Mouse (Mus musculus): ENCODE data around the gene Tapt1. TPM values are rescaled to one million over a fixed set of nuclear protein-coding genes. Genes with fewer than 3 reads are reported as not detected.

The Tapt1 gene
- polyA plus RNA-seq, 1 experiment: 18.2 TPM

- TF ChIP-seq POLR2A (IDR thresholded peaks at IDR 0.05; ENCODE audit: insufficient read length, low read depth) (no peak), MYOD1 (IDR thresholded peaks at IDR 0.05; ENCODE audit: control insufficient read depth in 1 of 3, insufficient read length in 2 of 3, low read depth in 2 of 3) (no peak), REST (IDR thresholded peaks at IDR 0.05; ENCODE audit: insufficient read depth, insufficient read length) (no peak), TCF12 (IDR thresholded peaks at IDR 0.05; ENCODE audit: insufficient read depth, poor library complexity, severe bottlenecking) (no peak), MYOG (IDR thresholded peaks at IDR 0.05; ENCODE audit: control insufficient read depth in 1 of 3, insufficient read depth in 1 of 3, insufficient read length in 2 of 3, low read depth in 2 of 3) (no peak), CEBPB (IDR thresholded peaks at IDR 0.05; ENCODE audit: insufficient read depth, poor library complexity, severe bottlenecking) (no peak), USF1 (IDR thresholded peaks at IDR 0.05; ENCODE audit: low read depth) (no peak), E2F4 (IDR thresholded peaks at IDR 0.05; ENCODE audit: insufficient read depth) (no peak), SRF (IDR thresholded peaks at IDR 0.05; ENCODE audit: control insufficient read depth, insufficient read length, low read depth) (no peak), MAX (IDR thresholded peaks at IDR 0.05; ENCODE audit: low read depth) (no peak)
- no peak overlapping the region for H3K4me2 ChIP-seq (ENCODE audit: low read depth)
- H3K27me3 ChIP-seq (ENCODE audit: control insufficient read depth, insufficient read depth, insufficient read length): no peaks in the 10 kb centered on the region
- H3K4me3 ChIP-seq: no peak overlapping the region
- H3K79me2 ChIP-seq (ENCODE audit: control insufficient read depth, insufficient read depth): peaks cover 36% of the 10 kb centered on the region
- H3ac ChIP-seq (ENCODE audit: control insufficient read depth, insufficient read length): no peak overlapping the region
- H3K36me3 ChIP-seq (ENCODE audit: control insufficient read depth, insufficient read depth): peaks cover 6% of the 10 kb centered on the region
These were observed 9.3 kb downstream of the Tapt1 start for GRCm38 (mm10) chr5:44217041-44217684.

- H3K79me2 ChIP-seq (ENCODE audit: control insufficient read depth, insufficient read depth): peaks cover 16% of the 10 kb centered on the region
- H3K4me3 ChIP-seq: no peak overlapping the region
These were observed 11.3 kb downstream of the Tapt1 start for GRCm38 (mm10) chr5:44215118-44215517.

GRCm38 (mm10) chr5:44214025-44214424 is 12.4 kb downstream of the Tapt1 start:
- Histone ChIP-seq H3K36me3 (ENCODE audit: control insufficient read depth, insufficient read depth) (peaks cover 6% of the 10 kb centered on the region), H3K27me3 (ENCODE audit: control insufficient read depth, insufficient read depth, insufficient read length) (no peaks in the 10 kb centered on the region), H3K4me3 (no peak overlapping the region), H3ac (ENCODE audit: control insufficient read depth, insufficient read length) (no peak overlapping the region), H3K79me2 (ENCODE audit: control insufficient read depth, insufficient read depth) (peaks cover 5% of the 10 kb centered on the region), H3K4me2 (ENCODE audit: low read depth) (no peak overlapping the region)
- TF ChIP-seq POLR2A (IDR thresholded peaks at IDR 0.05; ENCODE audit: insufficient read length, low read depth) (no peak), MAX (IDR thresholded peaks at IDR 0.05; ENCODE audit: low read depth) (no peak), CEBPB (IDR thresholded peaks at IDR 0.05; ENCODE audit: insufficient read depth, poor library complexity, severe bottlenecking) (no peak), TCF3 (IDR thresholded peaks at IDR 0.05; ENCODE audit: insufficient read length, low read depth) (no peak), REST (IDR thresholded peaks at IDR 0.05; ENCODE audit: insufficient read depth, insufficient read length) (no peak), USF1 (IDR thresholded peaks at IDR 0.05; ENCODE audit: low read depth) (no peak), MYOD1 (IDR thresholded peaks at IDR 0.05; ENCODE audit: control insufficient read depth in 1 of 3, insufficient read length in 2 of 3, low read depth in 2 of 3) (no peak), E2F4 (IDR thresholded peaks at IDR 0.05; ENCODE audit: insufficient read depth) (no peak), MYOG (IDR thresholded peaks at IDR 0.05; ENCODE audit: control insufficient read depth in 1 of 3, insufficient read depth in 1 of 3, insufficient read length in 2 of 3, low read depth in 2 of 3) (no peak)

More at GRCm38 (mm10) chr5:44215118-44215517, 11.3 kb downstream of the Tapt1 start:
- no peak overlapping the region for H3ac ChIP-seq (ENCODE audit: control insufficient read depth, insufficient read length)
- peaks cover 6% of the 10 kb centered on the region for H3K36me3 ChIP-seq (ENCODE audit: control insufficient read depth, insufficient read depth)
- no peak for TF ChIP-seq TCF3 (IDR thresholded peaks at IDR 0.05; ENCODE audit: insufficient read length, low read depth)
- no peak for TF ChIP-seq TCF12 (IDR thresholded peaks at IDR 0.05; ENCODE audit: insufficient read depth, poor library complexity, severe bottlenecking)
- no peak for TF ChIP-seq MYOD1 (IDR thresholded peaks at IDR 0.05; ENCODE audit: control insufficient read depth in 1 of 3, insufficient read length in 2 of 3, low read depth in 2 of 3)
- TF ChIP-seq POLR2AphosphoS2 (IDR thresholded peaks at IDR 0.05; ENCODE audit: insufficient read length, low read depth): no peak
- TF ChIP-seq MYOG (IDR thresholded peaks at IDR 0.05; ENCODE audit: control insufficient read depth in 1 of 3, insufficient read depth in 1 of 3, insufficient read length in 2 of 3, low read depth in 2 of 3): no peak
- TF ChIP-seq POLR2A (IDR thresholded peaks at IDR 0.05; ENCODE audit: insufficient read length, low read depth): no peak
- no peak for TF ChIP-seq USF1 (IDR thresholded peaks at IDR 0.05; ENCODE audit: low read depth)
- no peak for TF ChIP-seq REST (IDR thresholded peaks at IDR 0.05; ENCODE audit: insufficient read depth, insufficient read length)
- no peak for TF ChIP-seq MAX (IDR thresholded peaks at IDR 0.05; ENCODE audit: low read depth)
- H3K27me3 ChIP-seq (ENCODE audit: control insufficient read depth, insufficient read depth, insufficient read length): no peaks in the 10 kb centered on the region
- H3K4me2 ChIP-seq (ENCODE audit: low read depth): no peak overlapping the region

GRCm38 (mm10) chr5:44213391-44213790 is 13.0 kb downstream of the Tapt1 start:
- Histone ChIP-seq H3K36me3 (ENCODE audit: control insufficient read depth, insufficient read depth) (peaks cover 6% of the 10 kb centered on the region), H3K4me2 (ENCODE audit: low read depth) (no peak overlapping the region), H3K79me2 (ENCODE audit: control insufficient read depth, insufficient read depth) (no peaks in the 10 kb centered on the region), H3ac (ENCODE audit: control insufficient read depth, insufficient read length) (no peak overlapping the region), H3K4me3 (no peak overlapping the region), H3K27me3 (ENCODE audit: control insufficient read depth, insufficient read depth, insufficient read length) (no peaks in the 10 kb centered on the region)
- no peak for TF ChIP-seq MYOD1 (IDR thresholded peaks at IDR 0.05; ENCODE audit: control insufficient read depth in 1 of 3, insufficient read length in 2 of 3, low read depth in 2 of 3)
- no peak for TF ChIP-seq MYOG (IDR thresholded peaks at IDR 0.05; ENCODE audit: control insufficient read depth in 1 of 3, insufficient read depth in 1 of 3, insufficient read length in 2 of 3, low read depth in 2 of 3)
- no peak for TF ChIP-seq USF1 (IDR thresholded peaks at IDR 0.05; ENCODE audit: low read depth)

GRCm38 (mm10) chr5:44211818-44212465 is 14.5 kb downstream of the Tapt1 start:
- H3ac ChIP-seq (ENCODE audit: control insufficient read depth, insufficient read length): no peak overlapping the region
- no peaks in the 10 kb centered on the region for H3K27me3 ChIP-seq (ENCODE audit: control insufficient read depth, insufficient read depth, insufficient read length)
- peaks cover 6% of the 10 kb centered on the region for H3K36me3 ChIP-seq (ENCODE audit: control insufficient read depth, insufficient read depth)
- H3K4me2 ChIP-seq (ENCODE audit: low read depth): no peak overlapping the region
- H3K4me3 ChIP-seq: no peak overlapping the region
- TF ChIP-seq REST (IDR thresholded peaks at IDR 0.05; ENCODE audit: insufficient read depth, insufficient read length): no peak
- no peak for TF ChIP-seq USF1 (IDR thresholded peaks at IDR 0.05; ENCODE audit: low read depth)
- TF ChIP-seq MYOD1 (IDR thresholded peaks at IDR 0.05; ENCODE audit: control insufficient read depth in 1 of 3, insufficient read length in 2 of 3, low read depth in 2 of 3): no peak
- TF ChIP-seq SRF (IDR thresholded peaks at IDR 0.05; ENCODE audit: control insufficient read depth, insufficient read length, low read depth): no peak
- no peak for TF ChIP-seq MYOG (IDR thresholded peaks at IDR 0.05; ENCODE audit: control insufficient read depth in 1 of 3, insufficient read depth in 1 of 3, insufficient read length in 2 of 3, low read depth in 2 of 3)
- no peak for TF ChIP-seq TCF3 (IDR thresholded peaks at IDR 0.05; ENCODE audit: insufficient read length, low read depth)
- TF ChIP-seq POLR2A (IDR thresholded peaks at IDR 0.05; ENCODE audit: insufficient read length, low read depth): no peak
- TF ChIP-seq POLR2AphosphoS2 (IDR thresholded peaks at IDR 0.05; ENCODE audit: insufficient read length, low read depth): no peak
- no peak for TF ChIP-seq TCF12 (IDR thresholded peaks at IDR 0.05; ENCODE audit: insufficient read depth, poor library complexity, severe bottlenecking)
- TF ChIP-seq E2F4 (IDR thresholded peaks at IDR 0.05; ENCODE audit: insufficient read depth): no peak
- no peak for TF ChIP-seq MAX (IDR thresholded peaks at IDR 0.05; ENCODE audit: low read depth)
- TF ChIP-seq CEBPB (IDR thresholded peaks at IDR 0.05; ENCODE audit: insufficient read depth, poor library complexity, severe bottlenecking): no peak
- H3K79me2 ChIP-seq (ENCODE audit: control insufficient read depth, insufficient read depth): no peaks in the 10 kb centered on the region

Measured in myocyte (in vitro differentiated cells).